Mouse (Mus musculus) heart, embryonic 14.5 days (tissue): Measurements from ENCODE around the gene Timd2. TPM values are rescaled to one million over a fixed set of nuclear protein-coding genes. Genes with fewer than 3 reads are reported as not detected.
"Not testable (repeated sequence)": the region's sequence is repeated elsewhere in the genome, so short reads cannot be mapped to it uniquely, and the experiment has no call there.

Source experiments
- ATAC-seq: fragments of 200-750 bp; cut with Nextera tagmentation; 2 replicates; pipeline ENCODE4 v1.8.0; 2017; ENCODE audit warnings: low read depth, moderate TSS enrichment; ENCODE audit not compliant: insufficient number of reproducible peaks, insufficient read depth, low FRiP score
- H3K27ac ChIP-seq, 2 experiments: fragments of 200-500 bp in 1 of 2; fragments of 300-500 bp in 1 of 2; sonication (generic) in 1 of 2; replicated peaks in 1 of 2; 2 replicates each; pipeline ENCODE4 v1.5.1; 2012 to 2014; ENCODE audit warnings: low read depth in 2 of 2, low read length in 2 of 2, control low read depth in 1 of 2, mild to moderate bottlenecking in 1 of 2, mixed read lengths in 1 of 2; ENCODE audit not compliant: control insufficient read depth in 1 of 2, insufficient read depth in 1 of 2
- H3K27me3 ChIP-seq: fragments of 300-500 bp; sonication (generic); 2 replicates; pipeline ENCODE4 v1.6.1; 2014; ENCODE audit warnings: mild to moderate bottlenecking, low read length, control low read depth; ENCODE audit not compliant: control insufficient read depth, insufficient read depth
- H3K36me3 ChIP-seq: fragments of 300-500 bp; sonication (generic); 2 replicates; pipeline ENCODE4 v1.6.1; 2014; ENCODE audit warnings: mild to moderate bottlenecking, control low read depth, low read length, mixed read lengths; ENCODE audit not compliant: control insufficient read depth, insufficient read depth
- H3K4me1 ChIP-seq, 2 experiments: fragments of 200-500 bp in 1 of 2; fragments of 300-500 bp in 1 of 2; sonication (generic) in 1 of 2; 2 replicates each; pipeline ENCODE4 v1.6.1; 2012 to 2014; ENCODE audit warnings: low read length in 2 of 2, control low read depth in 1 of 2, mixed read lengths in 1 of 2; ENCODE audit not compliant: control insufficient read depth in 2 of 2, insufficient read depth in 2 of 2
- H3K4me2 ChIP-seq: fragments of 300-500 bp; sonication (generic); 2 replicates; pipeline ENCODE4 v1.6.1; 2014; ENCODE audit warnings: mild to moderate bottlenecking, low read length
- H3K4me3 ChIP-seq, 2 experiments: fragments of 200-500 bp in 1 of 2; fragments of 300-500 bp in 1 of 2; sonication (generic) in 1 of 2; 2 replicates each; pipeline ENCODE4 v1.5.1; 2012 to 2014; ENCODE audit warnings: low read length in 2 of 2, mild to moderate bottlenecking in 2 of 2, control low read depth in 1 of 2, low read depth in 1 of 2, moderate library complexity in 1 of 2; ENCODE audit not compliant: control insufficient read depth in 1 of 2, insufficient read depth in 1 of 2
- H3K9ac ChIP-seq: fragments of 300-500 bp; sonication (generic); 2 replicates; pipeline ENCODE4 v1.6.1; 2014; ENCODE audit warnings: mild to moderate bottlenecking, low read length
- H3K9me3 ChIP-seq: fragments of 300-500 bp; sonication (generic); 2 replicates; pipeline ENCODE4 v1.6.1; 2016; ENCODE audit warnings: low read length, control low read depth; ENCODE audit not compliant: control insufficient read depth
- WGBS: fragments of 180-500 bp; shearing (Covaris S2); extraction: QIAGEN DNeasy Blood & Tissue Kit; methylation state at CpG from one replicate; pipeline ENCODE4 v1.1.7; 2014; 5-methylcytosine and 5-hydroxymethylcytosine counted together
- polyA plus RNA-seq: library from polyadenylated mRNA; unstranded; fragments of >200 nt; fragmentation: Nextera tagmentation; extraction: Ambion mirVana; gene quantifications from 2 replicates; pipeline ENCODE4 v1.2.1, GENCODE M21; 2014

Timd2 gene
- polyA plus RNA-seq, 1 experiment from 2014 or later: not detected

DNA sequence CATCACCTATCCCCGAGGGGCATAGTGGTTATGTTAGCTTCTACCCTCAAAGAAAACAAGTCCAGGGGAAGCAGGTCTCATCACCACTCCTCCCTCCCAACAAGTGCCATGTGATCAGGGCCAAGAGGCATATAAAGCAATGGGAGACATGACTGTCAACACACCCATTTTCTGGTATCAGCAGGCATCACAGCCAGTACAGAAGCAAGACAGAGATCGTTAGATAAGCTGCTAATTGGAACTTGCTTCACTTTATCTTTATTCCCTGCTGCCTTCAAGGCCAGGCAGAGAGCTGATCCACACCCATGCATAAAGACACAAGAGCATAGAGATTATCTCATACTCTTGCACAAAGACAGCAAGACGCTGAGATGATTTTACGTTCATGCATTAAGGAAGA, 43.6 kb downstream of the Timd2 start:
- no peak overlapping the region for H3K9ac ChIP-seq
- H3K4me3 ChIP-seq: no peak overlapping the region
- no peak overlapping the region for H3K27ac ChIP-seq
- no peaks in the 10 kb centered on the region for H3K27me3 ChIP-seq
- no peaks in the 10 kb centered on the region for H3K9me3 ChIP-seq
- no peak overlapping the region for H3K4me2 ChIP-seq
- no peak for ATAC-seq
- no peaks in the 10 kb centered on the region for H3K4me1 ChIP-seq
- no peaks in the 10 kb centered on the region for H3K36me3 ChIP-seq
- 57% methylated on average over 4 of the region's 4 CpGs for WGBS

DNA sequence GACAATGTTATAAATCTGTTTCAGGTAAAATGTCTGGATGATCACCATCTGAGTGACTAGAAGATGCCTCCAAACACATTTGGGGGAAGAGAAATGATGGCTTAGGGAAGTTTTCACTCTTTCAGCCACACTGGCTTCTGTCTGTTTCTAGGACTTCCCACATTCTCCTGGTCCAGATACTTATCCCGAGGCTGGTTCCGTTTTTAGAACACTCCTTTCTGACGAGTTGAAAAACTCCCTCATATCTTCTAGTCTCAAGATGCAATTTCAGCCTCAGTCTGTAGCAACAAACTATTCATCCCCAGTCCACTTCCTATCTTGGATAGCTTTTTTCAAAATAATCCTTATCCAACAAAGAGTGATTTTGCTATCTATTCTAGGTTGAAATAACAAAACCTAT, 54.4 kb downstream of the Timd2 start:
- WGBS: 36% methylated on average over 3 of the region's 3 CpGs
- Histone ChIP-seq H3K36me3 (no peaks in the 10 kb centered on the region), H3K9me3 (no peaks in the 10 kb centered on the region)

DNA sequence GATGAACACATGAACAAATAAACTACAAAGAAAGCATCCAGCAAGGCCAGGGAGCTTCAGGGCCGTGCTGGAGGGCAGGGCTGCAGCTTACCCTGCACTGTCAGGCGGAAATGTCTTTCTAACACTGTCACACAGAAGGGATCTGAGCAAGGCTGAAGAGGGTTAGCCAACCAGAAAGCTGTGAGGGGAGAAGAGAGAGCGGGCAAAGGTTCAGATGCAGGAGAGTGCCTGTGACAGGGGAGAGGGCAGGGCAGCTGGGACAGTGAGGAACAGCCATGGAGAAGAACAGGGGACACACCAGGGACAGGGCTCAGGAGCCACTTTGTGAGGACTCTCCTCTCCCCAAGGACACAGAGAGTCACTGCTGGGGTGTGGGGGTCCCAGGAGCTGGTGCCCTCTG, 57.2 kb downstream of the Timd2 start:
- 61% methylated on average over 3 of the region's 3 CpGs for whole genome bisulfite sequencing
- not testable (repeated sequence) for H3K4me3 ChIP-seq, H3K27me3 ChIP-seq, H3K4me2 ChIP-seq, H3K9ac ChIP-seq, ATAC-seq, H3K4me1 ChIP-seq, H3K9me3 ChIP-seq, H3K27ac ChIP-seq, H3K36me3 ChIP-seq

More for the DNA sequence above, 54.4 kb downstream of the Timd2 start:
- H3K9ac ChIP-seq: no peak overlapping the region
- H3K4me3 ChIP-seq: no peak overlapping the region
- no peak for ATAC-seq
- no peak overlapping the region for H3K4me2 ChIP-seq
- H3K27me3 ChIP-seq: no peaks in the 10 kb centered on the region
- no peaks in the 10 kb centered on the region for H3K4me1 ChIP-seq
- no peak overlapping the region for H3K27ac ChIP-seq

DNA sequence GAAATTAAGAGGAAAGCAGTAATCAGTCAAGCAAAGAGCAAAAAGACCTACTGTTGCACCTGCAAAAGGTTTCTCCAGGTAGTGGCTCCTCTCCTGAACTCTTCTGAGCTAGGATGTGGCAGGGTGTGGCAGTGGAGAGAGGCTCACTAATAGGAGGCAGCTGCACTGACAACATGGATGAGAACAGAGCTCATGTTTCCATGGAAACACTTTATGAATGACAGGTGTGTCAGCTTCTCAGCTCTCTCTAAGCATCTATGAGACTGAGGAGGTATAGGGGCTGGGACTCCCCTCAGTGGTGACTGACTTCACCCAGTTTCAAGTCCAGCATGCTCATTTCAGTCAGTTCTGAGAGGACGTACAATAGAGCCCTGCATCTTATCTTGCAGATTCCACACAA, 62.0 kb downstream of the Timd2 start:
- Histone ChIP-seq H3K9ac (no peak overlapping the region), H3K36me3 (no peaks in the 10 kb centered on the region), H3K27me3 (no peaks in the 10 kb centered on the region), H3K4me3 (no peak overlapping the region), H3K9me3 (no peaks in the 10 kb centered on the region), H3K4me1 (no peaks in the 10 kb centered on the region), H3K4me2 (no peak overlapping the region), H3K27ac (no peak overlapping the region)
- ATAC-seq: no peak
- WGBS: 31% methylated on average over 1 of the region's 1 CpGs

DNA sequence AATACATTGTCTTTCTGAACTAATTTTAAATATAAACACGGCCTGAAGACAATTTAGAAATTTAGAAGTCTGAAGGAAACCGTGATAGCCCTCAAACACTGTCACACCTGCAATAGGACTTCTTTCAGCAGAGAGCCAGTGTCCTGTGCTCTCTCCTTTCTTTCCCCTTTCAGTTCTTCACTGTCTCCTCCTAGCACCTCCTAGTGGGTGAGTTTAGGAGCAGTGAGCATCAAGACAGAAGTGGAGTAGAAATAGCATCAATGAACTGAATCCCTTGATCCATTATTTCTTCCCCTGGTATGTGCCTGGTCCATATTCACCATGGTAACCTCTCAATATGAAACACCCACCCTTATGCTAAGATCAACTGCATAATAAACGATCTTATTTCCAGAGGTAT, 70.3 kb downstream of the Timd2 start:
- Histone ChIP-seq H3K9me3 (no peaks in the 10 kb centered on the region), H3K4me3 (no peak overlapping the region), H3K27ac (no peak overlapping the region), H3K4me1 (no peaks in the 10 kb centered on the region), H3K27me3 (no peaks in the 10 kb centered on the region), H3K4me2 (no peak overlapping the region), H3K36me3 (no peaks in the 10 kb centered on the region), H3K9ac (no peak overlapping the region)
- no peak for ATAC-seq
- 73% methylated on average over 3 of the region's 3 CpGs for WGBS

DNA sequence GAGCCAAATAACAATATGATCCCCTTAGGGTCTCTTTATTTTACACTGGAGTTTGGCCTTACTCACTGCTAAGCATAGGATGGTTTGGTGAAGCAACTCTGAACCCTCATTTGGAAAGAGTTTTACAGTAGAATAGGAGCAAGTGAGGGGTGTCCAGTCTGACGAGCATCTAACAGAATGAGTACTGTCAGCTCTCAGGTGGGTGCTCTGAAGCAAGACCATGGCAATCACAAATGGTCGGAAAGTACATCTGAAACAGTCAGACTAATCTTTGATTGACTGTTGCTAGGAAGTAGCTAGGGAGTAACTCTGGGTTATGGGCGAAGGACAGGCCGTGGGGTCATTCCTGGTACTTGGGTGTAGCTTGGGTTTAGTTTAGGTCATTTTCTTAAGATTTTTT, 71.3 kb downstream of the Timd2 start:
- not testable (repeated sequence) for H3K9ac ChIP-seq, H3K36me3 ChIP-seq, H3K4me2 ChIP-seq, H3K27ac ChIP-seq, ATAC-seq, H3K9me3 ChIP-seq, H3K27me3 ChIP-seq, H3K4me1 ChIP-seq, H3K4me3 ChIP-seq
- 80% methylated on average over 4 of the region's 4 CpGs for WGBS

DNA sequence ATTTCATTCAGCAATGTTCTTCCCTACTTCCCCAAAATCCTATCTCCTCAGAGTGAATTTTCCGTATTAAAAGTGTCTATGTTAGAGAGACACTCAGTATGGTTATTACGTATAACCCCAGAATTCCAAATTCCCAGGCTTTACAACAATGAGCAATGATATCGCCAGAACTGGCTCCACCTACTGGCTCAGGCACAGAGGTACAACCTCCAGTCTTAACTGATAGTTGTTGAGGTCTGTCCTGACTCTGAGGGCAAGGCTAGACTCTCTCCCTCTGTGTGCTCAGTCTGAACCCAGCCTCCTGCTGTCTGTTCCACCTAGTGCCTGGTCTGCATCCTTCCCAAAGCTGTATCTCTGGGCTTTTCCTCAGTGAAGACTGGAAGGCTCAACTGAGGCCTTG, 75.2 kb downstream of the Timd2 start:
- ATAC-seq: no peak
- 22% methylated on average over 3 of the region's 3 CpGs for WGBS

DNA sequence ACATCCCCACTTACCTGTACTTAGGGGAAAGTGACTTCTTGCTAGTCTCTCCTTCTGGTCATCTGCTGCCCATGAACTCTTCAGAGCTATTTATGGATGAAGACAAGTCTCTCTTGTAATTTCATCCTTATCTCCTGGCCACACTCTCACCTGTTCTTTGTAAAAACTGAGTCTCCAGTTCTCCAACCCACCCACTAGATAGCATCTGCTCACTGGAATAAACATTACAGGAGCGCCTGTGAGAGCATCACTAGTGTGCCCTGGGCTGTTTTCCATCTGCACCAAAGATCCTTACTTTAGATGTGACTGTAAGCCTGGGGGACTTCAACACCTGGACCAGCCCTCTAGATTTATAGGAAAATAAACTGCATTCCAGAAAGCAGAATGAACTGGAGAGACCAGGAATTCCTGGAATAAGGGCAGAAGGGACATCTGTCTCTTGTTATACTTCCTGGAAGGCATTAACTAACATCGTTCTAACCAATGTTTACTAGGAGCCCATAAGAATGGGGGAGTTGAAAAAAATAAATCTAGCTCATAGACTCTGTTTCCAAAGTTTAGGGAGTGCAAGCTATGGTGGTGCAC, 77.6 kb downstream of the Timd2 start, which contains the start of gene Dppa1:
Dppa1 (minus strand) TSS at position 51 of the 585 bp plus-strand sequence.
- H3K9me3 ChIP-seq: no peaks in the 10 kb centered on the region
- no peak for ATAC-seq
- H3K27ac ChIP-seq: no peak within 1 kb of the TSS
- H3K4me2 ChIP-seq: no peak within 1 kb of the TSS
- H3K9ac ChIP-seq: no peak within 1 kb of the TSS
- no peaks in the 10 kb centered on the region for H3K4me1 ChIP-seq
- H3K27me3 ChIP-seq: no peaks in the 10 kb centered on the region
- WGBS: 78% methylated on average over 2 of the region's 2 CpGs
- no peaks in the 10 kb centered on the region for H3K36me3 ChIP-seq
- no peak within 1 kb of the TSS for H3K4me3 ChIP-seq

More for the DNA sequence above, 75.2 kb downstream of the Timd2 start:
- H3K4me3 ChIP-seq: no peak overlapping the region
- H3K9ac ChIP-seq: no peak overlapping the region
- no peaks in the 10 kb centered on the region for H3K27me3 ChIP-seq
- no peak overlapping the region for H3K27ac ChIP-seq
- H3K36me3 ChIP-seq: no peaks in the 10 kb centered on the region
- no peaks in the 10 kb centered on the region for H3K9me3 ChIP-seq
- no peak overlapping the region for H3K4me2 ChIP-seq
- no peaks in the 10 kb centered on the region for H3K4me1 ChIP-seq
